Mouse (Mus musculus) hematopoietic stem cell, adult 5-6 weeks (primary cell): ENCODE measurements around the gene Ly6g6f. TPM values are rescaled to one million over a fixed set of nuclear protein-coding genes. Genes with fewer than 3 reads are reported as not detected.

ENCODE experiments used
- total RNA-seq: library from RNA; stranded (forward); fragments of 172-1452, 232-1000 nt; gene quantifications from 2 replicates; pipeline ENCODE4 v1.2.3, GENCODE M21; 2017

Ly6g6f gene
- total RNA-seq, 1 experiment from 2014 or later, result not detected

Other genes starting within 250 kb of the Ly6g6f start
- gene Stk19, start 248.7 kb downstream of the Ly6g6f start, total RNA-seq, result 26.7 and 35.4 TPM in 2 replicates
- gene Dxo, start 248.6 kb downstream of the Ly6g6f start, total RNA-seq, result 16.4 and 18.6 TPM in 2 replicates
- 44.0 and 55.5 TPM in 2 replicates for gene Skiv2l, start 235.4 kb downstream of the Ly6g6f start, total RNA-seq
- 40.6 and 41.3 TPM in 2 replicates for gene Nelfe, start 235.2 kb downstream of the Ly6g6f start, total RNA-seq
- gene Cfb, start 223.1 kb downstream of the Ly6g6f start, total RNA-seq, result not detected in 2 replicates
- 11.3 and 15.1 TPM in 2 replicates for gene Zbtb12, start 206.1 kb downstream of the Ly6g6f start, total RNA-seq
- gene Gm20547, start 203.6 kb downstream of the Ly6g6f start, total RNA-seq, result not detected in 2 replicates
- 3.3 TPM in 1 of 2 replicates, not detected in the other for gene C2, start 187.3 kb downstream of the Ly6g6f start, total RNA-seq
- 106 and 109 TPM in 2 replicates for gene Ehmt2, start 187.1 kb downstream of the Ly6g6f start, total RNA-seq
- 0.19 TPM in 1 of 2 replicates, not detected in the other for gene Slc44a4, start 171.1 kb downstream of the Ly6g6f start, total RNA-seq
- gene Neu1, start 154.4 kb downstream of the Ly6g6f start, total RNA-seq, result 6.9 and 12.1 TPM in 2 replicates
- gene Hspa1b, start 126.4 kb downstream of the Ly6g6f start, total RNA-seq, result 18.4 and 24.7 TPM in 2 replicates
- 1.1 TPM in 1 of 2 replicates, not detected in the other for gene Gm20481, start 115.7 kb downstream of the Ly6g6f start, total RNA-seq
- 16.3 and 22.9 TPM in 2 replicates for gene Hspa1a, start 113.5 kb downstream of the Ly6g6f start, total RNA-seq
- gene Hspa1l, start 112.9 kb downstream of the Ly6g6f start, total RNA-seq, result 0.05 TPM in 1 of 2 replicates, not detected in the other
- gene Lsm2, start 103.7 kb downstream of the Ly6g6f start, total RNA-seq, result 28.5 and 39.0 TPM in 2 replicates
- 228 and 415 TPM in 2 replicates for gene Vars, start 84.6 kb downstream of the Ly6g6f start, total RNA-seq
- 0.38 and 0.45 TPM in 2 replicates for gene Vwa7, start 69.0 kb downstream of the Ly6g6f start, total RNA-seq
- gene Sapcd1, start 57.6 kb downstream of the Ly6g6f start, total RNA-seq, result 1.7 TPM in 1 of 2 replicates, not detected in the other
- 3.7 and 7.9 TPM in 2 replicates for gene Msh5, start 38.9 kb downstream of the Ly6g6f start, total RNA-seq
- 294 and 299 TPM in 2 replicates for gene Clic1, start 35.6 kb downstream of the Ly6g6f start, total RNA-seq
- 27.4 and 32.3 TPM in 2 replicates for gene Ddah2, start 26.6 kb downstream of the Ly6g6f start, total RNA-seq
- not detected in 2 replicates for gene Ly6g6c, start 20.2 kb downstream of the Ly6g6f start, total RNA-seq
- gene Mpig6b, start 19.4 kb downstream of the Ly6g6f start, total RNA-seq, result not detected in 2 replicates
- not detected in 2 replicates for gene Ly6g6e, start 8.7 kb downstream of the Ly6g6f start, total RNA-seq
- gene Ly6g6d, start 7.5 kb downstream of the Ly6g6f start, total RNA-seq, result not detected in 2 replicates
- 25.9 and 30.0 TPM in 2 replicates for gene Abhd16a, start 3.7 kb upstream of the Ly6g6f start, total RNA-seq
- not detected in 2 replicates for gene Ly6g5c, start 22.7 kb upstream of the Ly6g6f start, total RNA-seq
- 1.6 TPM in 1 of 2 replicates, not detected in the other for gene Ly6g5b, start 29.8 kb upstream of the Ly6g6f start, total RNA-seq
- gene Gpank1, start 35.8 kb upstream of the Ly6g6f start, total RNA-seq, result 31.2 and 35.1 TPM in 2 replicates
- gene Csnk2b, start 36.4 kb upstream of the Ly6g6f start, total RNA-seq, result 250 and 330 TPM in 2 replicates
- 6.1 and 6.3 TPM in 2 replicates for gene D17H6S53E, start 40.8 kb upstream of the Ly6g6f start, total RNA-seq
- gene Apom, start 46.4 kb upstream of the Ly6g6f start, total RNA-seq, result 0.38 TPM in 1 of 2 replicates, not detected in the other
- gene Bag6, start 49.6 kb upstream of the Ly6g6f start, total RNA-seq, result 109 and 121 TPM in 2 replicates
- gene Prrc2a, start 79.3 kb upstream of the Ly6g6f start, total RNA-seq, result 61.3 and 65.9 TPM in 2 replicates
- gene Aif1, start 90.5 kb upstream of the Ly6g6f start, total RNA-seq, result 1.8 TPM in 1 of 2 replicates, not detected in the other
- 85.1 and 145 TPM in 2 replicates for gene Lst1, start 102.8 kb upstream of the Ly6g6f start, total RNA-seq
- gene Ltb, start 108.8 kb upstream of the Ly6g6f start, total RNA-seq, result 31.4 and 64.0 TPM in 2 replicates
- gene Tnf, start 116.4 kb upstream of the Ly6g6f start, total RNA-seq, result 22.3 and 44.4 TPM in 2 replicates
- gene Lta, start 119.7 kb upstream of the Ly6g6f start, total RNA-seq, result not detected in 2 replicates
- gene Gm16181, start 135.2 kb upstream of the Ly6g6f start, total RNA-seq, result 3.1 TPM in 1 of 2 replicates, not detected in the other
- 3.8 and 5.2 TPM in 2 replicates for gene Atp6v1g2, start 148.1 kb upstream of the Ly6g6f start, total RNA-seq
- gene Nfkbil1, start 150.2 kb upstream of the Ly6g6f start, total RNA-seq, result 4.3 and 15.9 TPM in 2 replicates
- 207 and 226 TPM in 2 replicates for gene Ddx39b, start 156.1 kb upstream of the Ly6g6f start, total RNA-seq
- gene H2-D1, start 177.1 kb upstream of the Ly6g6f start, total RNA-seq, result 627 and 791 TPM in 2 replicates
- gene H2-Q1, start 234.8 kb upstream of the Ly6g6f start, total RNA-seq, result 0.25 TPM in 1 of 2 replicates, not detected in the other